Mouse (Mus musculus) liver, embryonic 12.5 days (tissue): ENCODE measurements around the gene Onecut3. TPM values are rescaled to one million over a fixed set of nuclear protein-coding genes. Genes with fewer than 3 reads are reported as not detected.
A peak's percentile ranks its signal among the peaks of the same experiment; 100 is the strongest.

Source experiments
- ATAC-seq: fragments of 200-750 bp; cut with Nextera tagmentation; 2 replicates; pipeline ENCODE4 v1.8.0; 2017; ENCODE audit warnings: moderate number of reproducible peaks, mild to moderate bottlenecking, moderate library complexity
- H3K27ac ChIP-seq: fragments of 300-500 bp; sonication (generic); 2 replicates; pipeline ENCODE4 v1.5.1; 2016; ENCODE audit warnings: mild to moderate bottlenecking
- H3K27me3 ChIP-seq: fragments of 300-500 bp; sonication (generic); replicated peaks from 2 replicates; pipeline ENCODE4 v1.6.1; 2016; ENCODE audit warnings: mild to moderate bottlenecking, moderate library complexity
- H3K36me3 ChIP-seq: fragments of 300-500 bp; sonication (generic); 2 replicates; pipeline ENCODE4 v1.6.1; 2016; ENCODE audit warnings: mild to moderate bottlenecking, moderate library complexity
- H3K4me1 ChIP-seq: fragments of 300-500 bp; sonication (generic); 2 replicates; pipeline ENCODE4 v1.6.1; 2016
- H3K4me2 ChIP-seq: fragments of 300-500 bp; sonication (generic); 2 replicates; pipeline ENCODE4 v1.6.1; 2016; ENCODE audit warnings: mild to moderate bottlenecking, moderate library complexity
- H3K4me3 ChIP-seq: fragments of 300-500 bp; sonication (generic); 2 replicates; pipeline ENCODE4 v1.5.1; 2016; ENCODE audit warnings: mild to moderate bottlenecking, moderate library complexity
- H3K9ac ChIP-seq: fragments of 300-500 bp; sonication (generic); 2 replicates; pipeline ENCODE4 v1.6.1; 2016; ENCODE audit warnings: mild to moderate bottlenecking, moderate library complexity
- H3K9me3 ChIP-seq: fragments of 300-500 bp; sonication (generic); replicated peaks from 2 replicates; pipeline ENCODE4 v1.6.1; 2016; ENCODE audit warnings: mild to moderate bottlenecking, moderate library complexity
- WGBS: fragments of 180-500 bp; shearing (Covaris S2); methylation state at CpG from one replicate; pipeline ENCODE4 v1.1.7; 2016; ENCODE audit not compliant: insufficient replicate concordance; 5-methylcytosine and 5-hydroxymethylcytosine counted together
- polyA plus RNA-seq: library from polyadenylated mRNA; unstranded; fragments of >200 nt; fragmentation: Nextera tagmentation; extraction: Ambion mirVana; gene quantifications from 2 replicates; pipeline ENCODE4 v1.2.1, GENCODE M21; 2016

The Onecut3 gene
- polyA plus RNA-seq, 1 experiment from 2014 or later, result 0.29 TPM

- Histone ChIP-seq H3K9me3 (no peaks in the 10 kb centered on the region), H3K36me3 (no peaks in the 10 kb centered on the region), H3K9ac (no peak overlapping the region), H3K4me1 (peaks cover 29% of the 10 kb centered on the region), H3K27me3 (peaks cover 92% of the 10 kb centered on the region), H3K27ac (no peak overlapping the region), H3K4me2 (no peak overlapping the region), H3K4me3 (no peak overlapping the region)
- WGBS, result 0% methylated on average over 11 of the region's 11 CpGs
- no peak for ATAC-seq
Observed at GRCm38 (mm10) chr10:80506222-80506621, 11.6 kb downstream of the Onecut3 start.

DNA sequence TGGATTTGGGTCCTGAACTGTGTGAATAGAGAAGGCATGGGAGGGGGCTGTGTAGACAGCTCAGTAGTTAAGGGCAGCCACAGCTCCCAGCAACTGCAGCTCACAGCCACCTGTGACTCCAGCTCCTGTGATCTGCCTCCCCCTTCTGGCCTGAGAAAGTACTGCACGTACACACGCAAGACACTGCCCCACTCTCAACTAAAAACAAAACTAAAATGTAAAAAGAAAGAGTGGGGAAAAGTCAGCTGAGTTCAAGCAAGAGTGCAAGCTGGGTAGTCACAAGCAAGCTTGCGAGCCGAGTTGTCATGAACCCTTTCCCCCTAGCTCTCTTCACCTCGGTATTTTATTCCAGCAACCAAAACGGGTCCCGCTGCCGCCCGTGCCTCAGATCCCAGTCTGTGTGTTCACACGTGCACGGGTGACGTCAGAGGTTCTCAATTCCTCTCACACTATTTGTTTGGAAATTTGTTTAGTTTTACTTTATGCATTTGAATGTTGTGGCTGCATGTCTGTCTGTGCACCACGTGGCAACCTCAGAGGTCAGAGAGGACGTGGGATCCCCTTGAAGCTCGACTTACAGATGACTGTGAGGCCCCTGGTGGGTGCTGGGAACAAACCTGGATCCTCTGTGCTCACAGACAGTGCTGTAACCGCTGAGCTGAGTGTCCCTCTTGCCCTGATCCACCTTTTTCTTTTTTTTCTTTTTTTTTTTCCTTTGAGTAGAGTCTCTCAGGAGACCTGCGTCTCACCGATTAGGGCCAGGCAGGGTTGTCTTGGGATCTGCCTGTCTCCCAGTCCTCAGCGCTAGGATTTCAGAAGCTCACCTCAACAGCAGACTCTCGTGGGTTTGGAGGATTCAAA is 15.0 kb downstream of the Onecut3 start:
- Histone ChIP-seq H3K36me3 (no peaks in the 10 kb centered on the region), H3K4me3 (peak overlapping the region; percentile 44), H3K9ac (peak overlapping the region; percentile 55), H3K4me2 (peak overlapping the region; percentile 69), H3K27ac (no peak overlapping the region), H3K4me1 (peaks cover 21% of the 10 kb centered on the region), H3K9me3 (no peaks in the 10 kb centered on the region), H3K27me3 (peaks cover 92% of the 10 kb centered on the region)
- 8% methylated on average over 20 of the region's 20 CpGs for WGBS
- ATAC-seq, result peak; percentile 54

- Histone ChIP-seq H3K4me1 (peaks cover 21% of the 10 kb centered on the region), H3K4me2 (peak overlapping the region; percentile 69), H3K9me3 (no peaks in the 10 kb centered on the region), H3K27me3 (peaks cover 92% of the 10 kb centered on the region), H3K9ac (no peak overlapping the region), H3K4me3 (no peak overlapping the region), H3K27ac (no peak overlapping the region), H3K36me3 (no peaks in the 10 kb centered on the region)
- no peak for ATAC-seq
- WGBS, result 31% methylated on average over 10 of the region's 10 CpGs
Observed at GRCm38 (mm10) chr10:80510273-80510660, 15.6 kb downstream of the Onecut3 start.

- no peak for ATAC-seq
- H3K27me3 ChIP-seq, result peaks cover 91% of the 10 kb centered on the region
- H3K4me2 ChIP-seq, result no peak overlapping the region
- H3K4me3 ChIP-seq, result no peak overlapping the region
- H3K9me3 ChIP-seq, result no peaks in the 10 kb centered on the region
- no peaks in the 10 kb centered on the region for H3K36me3 ChIP-seq
- WGBS, result 16% methylated on average over 19 of the region's 19 CpGs
- H3K27ac ChIP-seq, result no peak overlapping the region
- no peak overlapping the region for H3K9ac ChIP-seq
- peaks cover 12% of the 10 kb centered on the region for H3K4me1 ChIP-seq
Observed at GRCm38 (mm10) chr10:80513739-80514138, 19.1 kb downstream of the Onecut3 start.

DNA sequence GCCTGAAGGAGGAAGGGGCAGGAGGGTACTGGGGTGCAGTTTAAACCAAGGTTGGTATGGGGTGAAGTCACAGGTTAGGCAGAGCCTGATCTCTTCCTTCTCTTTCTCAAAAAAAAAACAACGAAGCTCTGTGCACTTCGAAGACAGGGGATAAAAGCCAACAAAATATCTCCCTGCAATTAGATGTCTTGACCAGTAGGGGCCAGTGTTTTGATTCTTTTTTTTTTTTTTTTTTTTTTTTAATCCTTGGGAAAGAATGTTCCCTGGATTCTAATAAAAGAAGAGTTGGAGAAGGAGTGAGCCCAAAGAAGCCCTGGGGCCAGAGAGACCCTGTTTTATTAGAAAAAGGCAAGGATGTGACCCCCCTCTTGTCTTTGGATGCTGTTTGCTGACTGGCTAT is 24.7 kb downstream of the Onecut3 start:
- 52% methylated on average over 2 of the region's 2 CpGs for WGBS
- Histone ChIP-seq H3K4me3 (no peak overlapping the region), H3K9ac (no peak overlapping the region), H3K36me3 (no peaks in the 10 kb centered on the region), H3K27me3 (peaks cover 77% of the 10 kb centered on the region), H3K4me2 (no peak overlapping the region), H3K27ac (no peak overlapping the region), H3K4me1 (no peaks in the 10 kb centered on the region), H3K9me3 (0 out of 2 replicates have a peak, but pooled peaks cover 5% of the 10 kb centered on the region)
- ATAC-seq, result no peak

DNA sequence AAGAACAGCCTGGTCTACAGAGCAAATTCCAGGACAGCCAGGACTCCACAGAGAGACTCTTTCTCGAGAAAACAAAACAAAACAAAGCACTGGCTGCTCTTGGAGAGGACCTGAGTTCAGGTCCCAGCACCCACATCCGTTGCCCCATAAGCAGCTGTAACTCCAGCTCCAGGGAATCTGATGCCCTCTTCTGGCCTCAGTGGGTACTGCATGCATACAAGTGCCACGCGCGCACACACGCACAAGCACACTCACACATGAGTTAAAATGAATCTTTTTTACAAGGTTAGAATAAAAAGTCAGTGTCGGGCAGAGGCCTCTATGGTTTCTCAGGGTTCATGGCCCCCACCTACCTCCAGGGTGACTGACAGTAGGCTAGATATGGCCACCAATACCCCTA is 28.7 kb downstream of the Onecut3 start:
- no peaks in the 10 kb centered on the region for H3K4me1 ChIP-seq
- H3K4me2 ChIP-seq, result no peak overlapping the region
- H3K9me3 ChIP-seq, result 0 out of 2 replicates have a peak, but pooled peaks cover 5% of the 10 kb centered on the region
- no peaks in the 10 kb centered on the region for H3K36me3 ChIP-seq
- WGBS, result 83% methylated on average over 7 of the region's 7 CpGs
- no peak overlapping the region for H3K9ac ChIP-seq
- H3K27ac ChIP-seq, result no peak overlapping the region
- ATAC-seq, result no peak
- H3K27me3 ChIP-seq, result peaks cover 78% of the 10 kb centered on the region
- H3K4me3 ChIP-seq, result no peak overlapping the region

GRCm38 (mm10) chr10:80526172-80526571 is 31.5 kb downstream of the Onecut3 start:
- Histone ChIP-seq H3K9me3 (0 out of 2 replicates have a peak, but pooled peaks cover 5% of the 10 kb centered on the region), H3K4me3 (no peak overlapping the region), H3K4me1 (no peaks in the 10 kb centered on the region), H3K9ac (no peak overlapping the region), H3K27ac (no peak overlapping the region), H3K4me2 (no peak overlapping the region), H3K27me3 (peaks cover 75% of the 10 kb centered on the region), H3K36me3 (no peaks in the 10 kb centered on the region)
- ATAC-seq, result no peak
- WGBS, result 40% methylated on average over 9 of the region's 9 CpGs

- Histone ChIP-seq H3K9me3 (no peaks in the 10 kb centered on the region), H3K27ac (0 out of 2 replicates have a peak overlapping the region, but pooled peaks have one; percentile 91), H3K9ac (peak overlapping the region; percentile 42; the same call in 1 of the 2 replicates), H3K4me2 (0 out of 2 replicates have a peak overlapping the region, but pooled peaks have one; percentile 94), H3K4me3 (no peak overlapping the region), H3K4me1 (peaks cover 49% of the 10 kb centered on the region), H3K36me3 (no peaks in the 10 kb centered on the region), H3K27me3 (peaks cover 49% of the 10 kb centered on the region)
- no peak for ATAC-seq
- 73% methylated on average over 11 of the region's 11 CpGs for WGBS
Observed at GRCm38 (mm10) chr10:80532783-80533182, 38.1 kb downstream of the Onecut3 start.

- Histone ChIP-seq H3K27me3 (peaks cover 46% of the 10 kb centered on the region), H3K9ac (peak overlapping the region; percentile 37; the same call in 1 of the 2 replicates), H3K27ac (peak overlapping the region; percentile 91), H3K4me2 (peak overlapping the region; percentile 94), H3K4me1 (peaks cover 58% of the 10 kb centered on the region), H3K4me3 (no peak overlapping the region), H3K9me3 (no peaks in the 10 kb centered on the region), H3K36me3 (no peaks in the 10 kb centered on the region)
- ATAC-seq, result peak; percentile 82
- 5% methylated on average over 7 of the region's 7 CpGs for WGBS
Observed at GRCm38 (mm10) chr10:80533704-80534103, 39.1 kb downstream of the Onecut3 start.

DNA sequence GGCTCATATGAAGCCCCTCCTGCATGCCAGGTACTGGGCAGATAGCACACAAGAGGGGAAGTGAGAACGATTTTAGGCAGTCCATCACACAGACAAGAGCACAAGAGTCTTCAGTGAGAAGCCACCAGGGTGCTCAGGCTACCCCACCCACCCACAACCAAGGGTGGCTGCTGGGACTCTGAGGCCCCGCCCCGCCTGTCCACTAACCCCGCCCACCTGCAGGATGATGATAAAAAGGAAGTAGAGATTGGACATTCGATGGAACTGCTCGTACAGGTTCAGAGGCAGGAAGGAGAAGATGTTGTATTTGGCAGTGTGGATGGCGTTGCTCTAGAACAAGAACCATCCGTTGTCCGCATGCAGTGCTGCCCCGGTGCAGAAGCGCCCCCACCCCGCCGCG is 40.4 kb downstream of the Onecut3 start:
- H3K4me1 ChIP-seq, result peaks cover 71% of the 10 kb centered on the region
- no peaks in the 10 kb centered on the region for H3K9me3 ChIP-seq
- ATAC-seq, result peak; percentile 44; the same call in 1 of the 2 replicates
- H3K9ac ChIP-seq, result peak overlapping the region; percentile 51
- peak overlapping the region; percentile 94 for H3K4me2 ChIP-seq
- H3K27ac ChIP-seq, result peak overlapping the region; percentile 91
- peaks cover 34% of the 10 kb centered on the region for H3K27me3 ChIP-seq
- no peaks in the 10 kb centered on the region for H3K36me3 ChIP-seq
- H3K4me3 ChIP-seq, result peak overlapping the region; percentile 62
- 3% methylated on average over 14 of the region's 14 CpGs for WGBS

GRCm38 (mm10) chr10:80535711-80536110 is 41.1 kb downstream of the Onecut3 start:
- peaks cover 78% of the 10 kb centered on the region for H3K4me1 ChIP-seq
- H3K27ac ChIP-seq, result peak overlapping the region; percentile 91
- peak overlapping the region; percentile 62 for H3K4me3 ChIP-seq
- H3K27me3 ChIP-seq, result peaks cover 31% of the 10 kb centered on the region
- no peak for ATAC-seq
- peak overlapping the region; percentile 51 for H3K9ac ChIP-seq
- no peaks in the 10 kb centered on the region for H3K9me3 ChIP-seq
- peak overlapping the region; percentile 94 for H3K4me2 ChIP-seq
- 8% methylated on average over 13 of the region's 13 CpGs for WGBS
- H3K36me3 ChIP-seq, result peaks cover 2% of the 10 kb centered on the region; the same call in 1 of the 2 replicates

DNA sequence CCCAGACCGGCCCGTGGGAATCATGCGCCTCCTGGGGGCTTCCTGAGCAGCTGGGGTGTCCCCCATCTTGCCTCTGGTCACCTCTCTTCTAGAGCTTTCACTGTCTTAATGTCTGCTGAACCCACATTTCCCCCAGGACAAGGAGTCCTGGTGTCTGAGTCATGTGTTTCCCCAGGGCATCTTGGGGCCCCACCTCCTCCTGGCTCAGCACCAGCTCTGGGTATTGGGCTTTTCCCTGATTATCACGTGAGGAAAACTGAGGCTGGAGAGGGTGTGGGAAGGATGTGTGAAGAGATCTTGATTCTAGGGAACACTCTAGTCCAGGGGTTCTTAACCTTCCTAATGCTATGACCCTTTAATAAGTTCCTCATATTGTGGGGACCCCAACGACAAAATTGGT is 43.5 kb downstream of the Onecut3 start:
- H3K4me3 ChIP-seq, result no peak overlapping the region; the same call in 1 of the 2 replicates
- no peaks in the 10 kb centered on the region for H3K9me3 ChIP-seq
- no peak for ATAC-seq
- H3K27ac ChIP-seq, result 0 out of 2 replicates have a peak overlapping the region, but pooled peaks have one; percentile 80
- H3K9ac ChIP-seq, result peak overlapping the region; percentile 62; the same call in 1 of the 2 replicates
- H3K36me3 ChIP-seq, result peaks cover 27% of the 10 kb centered on the region
- H3K4me2 ChIP-seq, result peak overlapping the region; percentile 85
- H3K27me3 ChIP-seq, result peaks cover 26% of the 10 kb centered on the region
- WGBS, result 60% methylated on average over 5 of the region's 5 CpGs
- H3K4me1 ChIP-seq, result peaks cover 73% of the 10 kb centered on the region
